Mouse (Mus musculus) cerebellum, postnatal 14 days (tissue): Measurements from ENCODE around the gene Agpat1.

Experiments used
- DNase-seq, 2 experiments: peaks; one replicate each; pipeline ENCODE4 v3.0.0; 2021; ENCODE audit warnings: mixed read lengths in 2 of 2

Gene Agpat1

GRCm38 (mm10) chr17:34637459-34637858 is 33.4 kb downstream of the Agpat1 start:
- DNase-seq, result no peak

- no peak for DNase-seq
These were observed 35.6 kb downstream of the Agpat1 start for GRCm38 (mm10) chr17:34639461-34640255.

GRCm38 (mm10) chr17:34640778-34641601 is 36.9 kb downstream of the Agpat1 start:
- DNase-seq, result peak; percentile 79 to 88

GRCm38 (mm10) chr17:34641945-34642344 is 37.9 kb downstream of the Agpat1 start:
- DNase-seq, result no peak

GRCm38 (mm10) chr17:34643379-34643778 is 39.3 kb downstream of the Agpat1 start:
- peak in 1 of 2 experiments; percentile 9 for DNase-seq

GRCm38 (mm10) chr17:34643944-34644343 is 39.9 kb downstream of the Agpat1 start:
- DNase-seq, result peak; percentile 52 to 67

GRCm38 (mm10) chr17:34644608-34645007 is 40.5 kb downstream of the Agpat1 start, which contains the start of gene Fkbpl:
Gene Fkbpl (plus strand): TSS chr17:34644764.
- peak; percentile 96 to 98 for DNase-seq

- peak; percentile 17 to 21 for DNase-seq
These were observed 41.3 kb downstream of the Agpat1 start for GRCm38 (mm10) chr17:34645256-34645829.

- peak; percentile 36 to 60 for DNase-seq
These were observed 41.9 kb downstream of the Agpat1 start for GRCm38 (mm10) chr17:34645831-34646511.

- DNase-seq, result peak; percentile 94
These were observed 43.1 kb downstream of the Agpat1 start, which contains the start of gene Atf6b for GRCm38 (mm10) chr17:34646906-34647787. Gene Atf6b (plus strand): TSS chr17:34647146.

- peak in 1 of 2 experiments; percentile 8 for DNase-seq
These were observed 44.3 kb downstream of the Agpat1 start for GRCm38 (mm10) chr17:34648141-34648890.

- no peak for DNase-seq
These were observed 45.2 kb downstream of the Agpat1 start for GRCm38 (mm10) chr17:34649106-34649864.

- DNase-seq, result no peak
These were observed 46.7 kb downstream of the Agpat1 start for GRCm38 (mm10) chr17:34650781-34651180.

- peak in 1 of 2 experiments; percentile 34 for DNase-seq
These were observed 47.6 kb downstream of the Agpat1 start for GRCm38 (mm10) chr17:34651507-34652221.

- no peak for DNase-seq
These were observed 48.5 kb downstream of the Agpat1 start for GRCm38 (mm10) chr17:34652546-34652945.

- no peak for DNase-seq
These were observed 48.9 kb downstream of the Agpat1 start for GRCm38 (mm10) chr17:34652985-34653384.

- DNase-seq, result peak; percentile 68 to 83
These were observed 49.8 kb downstream of the Agpat1 start for GRCm38 (mm10) chr17:34653746-34654285.

GRCm38 (mm10) chr17:34654392-34654791 is 50.3 kb downstream of the Agpat1 start:
- no peak for DNase-seq

- peak in 1 of 2 experiments; percentile 29 for DNase-seq
These were observed 51.1 kb downstream of the Agpat1 start for GRCm38 (mm10) chr17:34655160-34655559.
